Mouse (Mus musculus) layer of hippocampus, adult 9-10 months (tissue): Measurements from ENCODE around the gene Fam24a.

ENCODE experiments used
- DNase-seq: peaks from one replicate; pipeline ENCODE4 v3.0.0; 2022; ENCODE audit warnings: low spot score

Gene Fam24a

DNA sequence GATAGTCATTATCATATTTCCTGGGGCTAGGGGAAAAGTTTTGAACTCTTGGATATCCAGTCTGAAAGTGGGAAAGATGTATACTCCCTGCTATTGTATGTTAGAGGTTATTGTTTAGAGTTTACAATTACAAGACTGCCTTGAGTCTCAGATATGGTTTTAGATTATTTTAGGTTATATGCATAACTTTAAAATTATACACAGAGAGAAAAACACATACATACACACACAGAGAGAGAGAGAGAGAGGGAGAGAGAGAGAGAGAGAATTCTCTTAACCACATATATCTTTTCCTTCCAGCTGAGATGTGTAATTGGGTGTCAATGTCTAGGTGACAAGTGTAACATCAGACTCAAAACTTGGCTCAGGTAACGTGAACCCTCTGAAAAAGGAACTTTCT, at the start of gene Fam24a:
Gene Fam24a (plus strand): TSS at position 301 of the 400 bp plus-strand sequence.
- DNase-seq: no peak

DNA sequence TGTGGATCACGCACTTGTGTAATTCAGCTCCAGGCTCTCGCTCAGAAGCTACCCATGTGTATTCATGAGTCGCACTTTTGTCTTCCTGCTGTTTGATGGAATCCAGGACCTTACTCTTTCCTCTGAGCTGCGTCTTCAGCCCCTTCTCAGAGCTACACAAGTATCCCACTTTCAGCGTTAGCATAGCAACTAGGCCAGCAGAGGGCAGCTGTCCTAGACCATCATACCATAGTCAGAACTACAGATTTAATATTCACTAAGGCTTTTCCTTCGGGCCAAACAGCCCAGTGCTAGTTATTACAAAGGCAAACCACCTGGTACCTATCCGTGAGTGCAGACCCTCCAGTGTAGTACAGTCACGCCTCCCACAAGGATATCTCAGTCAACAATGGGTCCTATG, 36.5 kb upstream of the Fam24a start:
- DNase-seq: no peak

DNA sequence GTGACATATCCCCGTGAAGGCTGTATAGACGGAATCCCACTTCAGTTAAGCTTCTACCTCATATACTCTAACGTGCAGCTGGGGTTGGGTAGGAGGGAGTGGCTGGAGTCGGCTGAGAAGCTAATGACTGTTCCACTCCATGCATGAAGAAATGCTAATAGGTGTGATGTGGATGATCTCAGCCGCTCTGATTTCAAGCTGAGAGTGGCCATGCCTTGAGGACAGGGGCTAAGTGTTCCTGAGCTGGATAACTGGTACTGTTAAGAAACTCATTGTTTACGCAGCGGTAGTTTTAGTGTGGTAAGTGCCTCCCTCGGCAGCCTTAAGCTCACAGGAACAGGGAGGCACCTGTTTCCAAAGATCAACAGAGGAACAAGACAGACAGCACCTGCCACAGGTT, 30.3 kb upstream of the Fam24a start:
- no peak for DNase-seq

- DNase-seq: no peak
Measured at GRCm38 (mm10) chr7:131306733-131307132, 26.9 kb upstream of the Fam24a start.

- DNase-seq: no peak
Measured at GRCm38 (mm10) chr7:131314493-131314892, 19.2 kb upstream of the Fam24a start.

- no peak for DNase-seq
Measured at GRCm38 (mm10) chr7:131317587-131317986, 16.1 kb upstream of the Fam24a start.

DNA sequence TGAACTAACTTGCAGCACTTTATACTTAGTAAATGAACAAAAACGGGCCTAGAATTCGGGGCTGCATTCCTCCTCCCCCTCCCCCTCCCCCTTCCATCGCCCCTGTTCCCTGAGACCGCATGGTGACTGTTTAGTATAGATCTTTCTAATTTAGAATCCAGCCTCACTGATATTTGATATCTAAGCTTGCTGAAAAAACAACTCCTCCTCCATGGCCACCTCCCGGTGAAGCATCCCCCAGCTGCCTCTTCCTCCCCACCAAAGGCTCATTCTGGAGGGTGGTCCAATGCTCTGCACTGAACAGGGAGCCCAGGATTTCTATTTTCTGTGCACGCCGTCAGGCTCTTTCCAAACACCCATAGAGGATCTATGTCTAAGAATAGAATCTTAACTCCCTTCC, 15.3 kb upstream of the Fam24a start:
- no peak for DNase-seq

GRCm38 (mm10) chr7:131322192-131322591, 11.5 kb upstream of the Fam24a start, which contains the start of gene Cuzd1:
Gene Cuzd1 (minus strand): TSS chr7:131322292.
- DNase-seq: no peak

- DNase-seq: no peak
Measured at GRCm38 (mm10) chr7:131327054-131327453, 6.6 kb upstream of the Fam24a start.

- DNase-seq: no peak
Measured at GRCm38 (mm10) chr7:131329416-131329815, 4.2 kb upstream of the Fam24a start, which contains the start of gene Fam24b. Gene Fam24b (minus strand): TSS chr7:131329516.

- no peak for DNase-seq
Measured at GRCm38 (mm10) chr7:131331688-131332087, 2.0 kb upstream of the Fam24a start.

GRCm38 (mm10) chr7:131337502-131338068, 3.9 kb downstream of the Fam24a start:
- DNase-seq: no peak

GRCm38 (mm10) chr7:131345856-131346541, 12.3 kb downstream of the Fam24a start:
- DNase-seq: no peak

- DNase-seq: no peak
Measured at GRCm38 (mm10) chr7:131356105-131356504, 22.4 kb downstream of the Fam24a start.

DNA sequence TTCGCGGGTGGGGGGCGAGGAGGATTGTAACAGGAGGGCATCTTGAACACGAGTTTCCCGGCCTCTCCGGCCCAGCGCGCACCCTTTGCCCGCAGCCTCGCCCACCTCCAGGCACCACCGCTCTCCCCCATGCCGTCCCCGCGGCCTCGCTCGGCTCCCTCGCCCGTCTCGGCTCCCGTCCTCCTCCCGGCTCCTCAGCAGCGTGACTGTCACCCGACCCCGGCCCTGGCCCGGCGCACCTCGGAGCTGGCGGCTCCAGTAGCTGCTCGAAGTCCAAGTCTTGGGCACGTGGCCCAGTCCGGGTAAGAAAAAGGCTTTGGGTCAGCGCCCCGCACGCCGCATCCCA, 28.6 kb downstream of the Fam24a start:
- no peak for DNase-seq

DNA sequence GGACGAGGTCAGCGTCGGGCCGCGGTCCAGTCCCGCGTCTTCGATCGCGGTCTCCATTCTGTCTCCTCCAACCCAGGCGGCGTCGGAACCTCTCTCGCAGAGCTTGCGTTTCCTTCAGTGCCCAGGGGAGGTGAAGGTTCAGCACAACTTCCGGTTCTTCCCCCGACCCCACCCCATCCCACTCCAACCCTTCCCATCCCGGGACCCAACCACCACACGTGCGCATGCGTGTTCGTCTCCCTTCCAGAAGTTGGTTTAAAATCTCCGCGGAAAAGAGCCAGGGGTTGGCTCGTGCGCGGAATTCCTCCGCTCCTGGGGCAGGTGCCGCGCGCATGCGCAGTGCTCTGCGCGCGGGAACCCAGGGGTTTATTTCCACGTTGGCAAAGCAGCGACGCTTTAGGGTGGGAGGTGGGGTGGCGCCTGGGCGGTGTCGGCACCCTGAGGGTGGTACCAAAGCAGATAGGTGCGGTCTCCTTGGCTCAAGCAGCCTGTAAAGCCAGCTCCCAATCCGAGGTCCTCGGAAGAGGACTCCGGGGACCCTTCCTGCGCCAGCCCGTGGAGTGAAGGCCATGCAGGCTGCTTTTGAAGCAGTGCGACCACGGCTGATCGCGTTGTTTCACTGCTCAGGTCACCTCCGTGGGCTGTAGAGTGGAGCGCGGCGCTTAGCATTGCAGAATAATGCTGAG, 29.1 kb downstream of the Fam24a start, which contains the start of gene 2310057M21Rik:
Gene 2310057M21Rik (minus strand): TSS at position 145 of the 686 bp plus-strand sequence.
- DNase-seq: peak; percentile 83

GRCm38 (mm10) chr7:131364131-131364530, 30.5 kb downstream of the Fam24a start:
- no peak for DNase-seq

DNA sequence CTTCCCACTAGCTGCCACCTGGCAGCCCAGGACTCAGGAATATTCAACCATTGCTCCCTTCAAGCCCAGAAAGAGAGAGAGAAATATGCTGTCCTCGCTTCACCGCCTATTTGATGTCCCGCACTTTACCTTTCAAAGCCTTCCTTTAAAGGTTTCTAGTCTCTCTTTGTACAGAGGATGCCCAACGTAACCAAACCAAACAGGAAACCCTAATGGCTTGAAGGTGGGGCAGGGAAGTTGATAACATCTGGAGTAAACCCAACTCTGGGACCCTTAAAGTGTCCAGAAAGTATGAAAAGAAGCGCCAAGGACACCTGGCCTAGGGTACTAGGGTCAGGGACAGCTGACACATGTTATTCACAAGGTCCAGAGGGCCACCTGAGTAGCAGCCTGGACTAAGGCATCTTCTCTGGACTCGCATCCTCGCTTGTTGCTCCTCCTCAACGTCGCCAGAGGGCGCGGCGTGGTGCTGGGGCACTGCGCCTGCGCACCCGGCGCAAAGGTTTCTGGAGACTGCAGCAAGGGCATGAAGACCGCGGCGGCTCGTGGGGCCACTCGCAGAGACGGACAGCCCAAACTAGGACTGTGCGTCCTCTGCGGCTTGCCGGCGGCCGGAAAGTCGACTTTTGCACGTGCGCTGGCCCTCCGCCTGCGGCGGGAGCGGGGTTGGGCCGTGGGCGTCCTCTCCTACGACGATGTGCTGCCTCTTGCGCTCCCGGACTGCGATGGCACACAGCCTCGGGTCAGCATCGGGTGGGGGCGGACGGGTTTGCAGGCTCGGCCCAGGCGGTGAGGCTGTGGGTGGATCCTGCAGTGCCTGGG, 37.2 kb downstream of the Fam24a start, which contains the start of gene Pstk:
Gene Pstk (plus strand): TSS at position 494 of the 822 bp plus-strand sequence.
- DNase-seq: peak; percentile 83

- DNase-seq: no peak
Measured at GRCm38 (mm10) chr7:131371470-131371860, 37.8 kb downstream of the Fam24a start.

- no peak for DNase-seq
Measured at GRCm38 (mm10) chr7:131371880-131372651, 38.4 kb downstream of the Fam24a start.
